Mouse (Mus musculus): ENCODE measurements around the gene Usp24. TPM values are rescaled to one million over a fixed set of nuclear protein-coding genes. Genes with fewer than 3 reads are reported as not detected.

The Usp24 gene
- polyA plus RNA-seq, 1 experiment from 2014 or later = 7.3 TPM

GRCm38 (mm10) chr4:106301346-106301745, 14.7 kb upstream of the Usp24 start:
- Histone ChIP-seq H3K36me3 (no peaks in the 10 kb centered on the region), H3K9me3 (replicated peaks) (no peaks in the 10 kb centered on the region; the same call in 1 of the 2 replicates), H3K27me3 (ENCODE audit: low read depth, poor library complexity, severe bottlenecking) (no peaks in the 10 kb centered on the region), H3K4me1 (no peaks in the 10 kb centered on the region), H3K27ac (no peak overlapping the region), H3K4me3 (no peak overlapping the region)
- WGBS = 87% methylated on average over 6 of the region's 6 CpGs
- DNase-seq (ENCODE audit: low spot score) = no peak

GRCm38 (mm10) chr4:106308090-106308489, 7.9 kb upstream of the Usp24 start:
- 93% methylated on average over 3 of the region's 3 CpGs for WGBS
- Histone ChIP-seq H3K36me3 (no peaks in the 10 kb centered on the region), H3K27me3 (ENCODE audit: low read depth, poor library complexity, severe bottlenecking) (no peaks in the 10 kb centered on the region)

GRCm38 (mm10) chr4:106312651-106313050, 3.4 kb upstream of the Usp24 start:
- Histone ChIP-seq H3K4me3 (no peak overlapping the region), H3K9me3 (replicated peaks) (no peaks in the 10 kb centered on the region), H3K36me3 (no peaks in the 10 kb centered on the region), H3K27me3 (ENCODE audit: low read depth, poor library complexity, severe bottlenecking) (peaks cover 9% of the 10 kb centered on the region; the same call in 1 of the 2 replicates), H3K4me1 (peaks cover 15% of the 10 kb centered on the region), H3K27ac (no peak overlapping the region)
- WGBS = 69% methylated on average over 8 of the region's 8 CpGs
- DNase-seq (ENCODE audit: low spot score) = no peak

More at GRCm38 (mm10) chr4:106308090-106308489, 7.9 kb upstream of the Usp24 start:
- DNase-seq (ENCODE audit: low spot score) = no peak
- H3K27ac ChIP-seq = no peak overlapping the region
- H3K4me3 ChIP-seq = no peak overlapping the region
- no peaks in the 10 kb centered on the region for H3K9me3 ChIP-seq (replicated peaks)
- no peaks in the 10 kb centered on the region for H3K4me1 ChIP-seq

- Histone ChIP-seq H3K9me3 (replicated peaks) (no peaks in the 10 kb centered on the region), H3K27ac (no peak overlapping the region), H3K27me3 (ENCODE audit: low read depth, poor library complexity, severe bottlenecking) (peaks cover 9% of the 10 kb centered on the region; the same call in 1 of the 2 replicates), H3K4me1 (peaks cover 19% of the 10 kb centered on the region), H3K4me3 (no peak overlapping the region), H3K36me3 (no peaks in the 10 kb centered on the region)
- WGBS = 84% methylated on average over 8 of the region's 8 CpGs
- no peak for DNase-seq (ENCODE audit: low spot score)
Observed at GRCm38 (mm10) chr4:106313070-106313469, 2.9 kb upstream of the Usp24 start.

- no peak overlapping the region for H3K27ac ChIP-seq
- no peak for DNase-seq (ENCODE audit: low spot score)
Observed at GRCm38 (mm10) chr4:106313874-106314273, 2.1 kb upstream of the Usp24 start.

GRCm38 (mm10) chr4:106314291-106314690, 1.7 kb upstream of the Usp24 start:
- Histone ChIP-seq H3K4me1 (peaks cover 28% of the 10 kb centered on the region), H3K27me3 (ENCODE audit: low read depth, poor library complexity, severe bottlenecking) (peaks cover 9% of the 10 kb centered on the region; the same call in 1 of the 2 replicates)

More at GRCm38 (mm10) chr4:106313874-106314273, 2.1 kb upstream of the Usp24 start:
- H3K4me1 ChIP-seq = peaks cover 26% of the 10 kb centered on the region
- H3K4me3 ChIP-seq = no peak overlapping the region
- H3K36me3 ChIP-seq = 0 out of 2 replicates have a peak, but pooled peaks cover 1% of the 10 kb centered on the region
- H3K27me3 ChIP-seq (ENCODE audit: low read depth, poor library complexity, severe bottlenecking) = peaks cover 9% of the 10 kb centered on the region; the same call in 1 of the 2 replicates
- no peaks in the 10 kb centered on the region for H3K9me3 ChIP-seq (replicated peaks)
- WGBS = 62% methylated on average over 4 of the region's 4 CpGs

GRCm38 (mm10) chr4:106316351-106317178, 552 bp downstream of the Usp24 start:
- under 1% methylated on average over 74 of the region's 81 CpGs for WGBS
- no peaks in the 10 kb centered on the region for H3K9me3 ChIP-seq (replicated peaks)
- peaks cover 35% of the 10 kb centered on the region for H3K4me1 ChIP-seq
- H3K27ac ChIP-seq = peak overlapping the region; percentile 99
- DNase-seq (ENCODE audit: low spot score) = peak; percentile 81
- H3K27me3 ChIP-seq (ENCODE audit: low read depth, poor library complexity, severe bottlenecking) = peaks cover 9% of the 10 kb centered on the region; the same call in 1 of the 2 replicates
- H3K4me3 ChIP-seq = peak overlapping the region; percentile 99
- peaks cover 3% of the 10 kb centered on the region; the same call in 1 of the 2 replicates for H3K36me3 ChIP-seq

More at GRCm38 (mm10) chr4:106314291-106314690, 1.7 kb upstream of the Usp24 start:
- Histone ChIP-seq H3K27ac (no peak overlapping the region), H3K4me3 (no peak overlapping the region), H3K9me3 (replicated peaks) (no peaks in the 10 kb centered on the region), H3K36me3 (0 out of 2 replicates have a peak, but pooled peaks cover 3% of the 10 kb centered on the region)
- no peak for DNase-seq (ENCODE audit: low spot score)

GRCm38 (mm10) chr4:106317179-106318055, 1.4 kb downstream of the Usp24 start:
- H3K4me3 ChIP-seq = peak overlapping the region; percentile 99
- H3K27me3 ChIP-seq (ENCODE audit: low read depth, poor library complexity, severe bottlenecking) = peaks cover 9% of the 10 kb centered on the region; the same call in 1 of the 2 replicates
- peak overlapping the region; percentile 99 for H3K27ac ChIP-seq
- peaks cover 3% of the 10 kb centered on the region; the same call in 1 of the 2 replicates for H3K36me3 ChIP-seq
- peak; percentile 42 for DNase-seq (ENCODE audit: low spot score)
- peaks cover 35% of the 10 kb centered on the region for H3K4me1 ChIP-seq
- 21% methylated on average over 19 of the region's 19 CpGs for WGBS
- no peaks in the 10 kb centered on the region for H3K9me3 ChIP-seq (replicated peaks)

- Histone ChIP-seq H3K27ac (no peak overlapping the region), H3K36me3 (peaks cover 3% of the 10 kb centered on the region; the same call in 1 of the 2 replicates), H3K9me3 (replicated peaks) (no peaks in the 10 kb centered on the region), H3K27me3 (ENCODE audit: low read depth, poor library complexity, severe bottlenecking) (peaks cover 9% of the 10 kb centered on the region; the same call in 1 of the 2 replicates), H3K4me3 (peak overlapping the region; percentile 99; the same call in 1 of the 2 replicates), H3K4me1 (peaks cover 35% of the 10 kb centered on the region)
- WGBS = 86% methylated on average over 4 of the region's 4 CpGs
- no peak for DNase-seq (ENCODE audit: low spot score)
Observed at GRCm38 (mm10) chr4:106318208-106318607, 2.2 kb downstream of the Usp24 start.

- no peak overlapping the region for H3K27ac ChIP-seq
- peaks cover 8% of the 10 kb centered on the region; the same call in 1 of the 2 replicates for H3K27me3 ChIP-seq (ENCODE audit: low read depth, poor library complexity, severe bottlenecking)
- peaks cover 3% of the 10 kb centered on the region; the same call in 1 of the 2 replicates for H3K36me3 ChIP-seq
- no peak overlapping the region for H3K4me3 ChIP-seq
- WGBS = 93% methylated on average over 6 of the region's 6 CpGs
- H3K4me1 ChIP-seq = peaks cover 35% of the 10 kb centered on the region
- no peak for DNase-seq (ENCODE audit: low spot score)
- no peaks in the 10 kb centered on the region for H3K9me3 ChIP-seq (replicated peaks)
Observed at GRCm38 (mm10) chr4:106318976-106319375, 3.0 kb downstream of the Usp24 start.

GRCm38 (mm10) chr4:106322846-106323245, 6.8 kb downstream of the Usp24 start:
- no peaks in the 10 kb centered on the region for H3K9me3 ChIP-seq (replicated peaks)
- no peak for DNase-seq (ENCODE audit: low spot score)
- no peaks in the 10 kb centered on the region for H3K27me3 ChIP-seq (ENCODE audit: low read depth, poor library complexity, severe bottlenecking)
- no peak overlapping the region for H3K27ac ChIP-seq
- H3K4me3 ChIP-seq = no peak overlapping the region
- H3K36me3 ChIP-seq = peaks cover 10% of the 10 kb centered on the region; the same call in 1 of the 2 replicates
- peaks cover 18% of the 10 kb centered on the region for H3K4me1 ChIP-seq
- WGBS = 93% methylated on average over 10 of the region's 10 CpGs

- Histone ChIP-seq H3K9me3 (replicated peaks) (no peaks in the 10 kb centered on the region), H3K36me3 (peaks cover 10% of the 10 kb centered on the region; the same call in 1 of the 2 replicates), H3K4me1 (peaks cover 13% of the 10 kb centered on the region), H3K27me3 (ENCODE audit: low read depth, poor library complexity, severe bottlenecking) (no peaks in the 10 kb centered on the region), H3K27ac (no peak overlapping the region), H3K4me3 (no peak overlapping the region)
- WGBS = 78% methylated on average over 2 of the region's 2 CpGs
- no peak for DNase-seq (ENCODE audit: low spot score)
Observed at GRCm38 (mm10) chr4:106323318-106323717, 7.3 kb downstream of the Usp24 start.
